Mouse (Mus musculus): ENCODE measurements at regions not wholly inside any gene's neighbourhood (a gene's known extent, or its start where the extent isn't known, plus 50 kb on each side); places are given as distances from the start of the nearest gene placed in this dataset.

DNA sequence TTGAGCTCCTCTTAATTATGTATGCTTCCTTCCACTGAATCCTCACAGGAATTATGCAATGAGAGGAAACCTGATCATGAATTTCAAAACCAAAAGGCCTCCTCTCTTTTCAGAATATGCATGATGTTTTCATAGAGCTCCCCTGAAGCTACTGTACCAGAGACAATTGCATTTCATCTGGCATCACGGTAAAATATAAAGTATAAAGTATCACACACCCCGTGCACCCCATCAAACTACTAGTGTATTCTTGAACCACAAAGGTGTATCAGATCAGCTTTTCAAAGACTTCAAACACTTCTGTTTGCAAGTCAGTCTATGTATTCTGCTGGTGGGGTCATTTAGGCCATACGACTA, 144.4 kb upstream of the Cxadr start:
- DNase-seq (ENCODE audit: low spot score): no peak

DNA sequence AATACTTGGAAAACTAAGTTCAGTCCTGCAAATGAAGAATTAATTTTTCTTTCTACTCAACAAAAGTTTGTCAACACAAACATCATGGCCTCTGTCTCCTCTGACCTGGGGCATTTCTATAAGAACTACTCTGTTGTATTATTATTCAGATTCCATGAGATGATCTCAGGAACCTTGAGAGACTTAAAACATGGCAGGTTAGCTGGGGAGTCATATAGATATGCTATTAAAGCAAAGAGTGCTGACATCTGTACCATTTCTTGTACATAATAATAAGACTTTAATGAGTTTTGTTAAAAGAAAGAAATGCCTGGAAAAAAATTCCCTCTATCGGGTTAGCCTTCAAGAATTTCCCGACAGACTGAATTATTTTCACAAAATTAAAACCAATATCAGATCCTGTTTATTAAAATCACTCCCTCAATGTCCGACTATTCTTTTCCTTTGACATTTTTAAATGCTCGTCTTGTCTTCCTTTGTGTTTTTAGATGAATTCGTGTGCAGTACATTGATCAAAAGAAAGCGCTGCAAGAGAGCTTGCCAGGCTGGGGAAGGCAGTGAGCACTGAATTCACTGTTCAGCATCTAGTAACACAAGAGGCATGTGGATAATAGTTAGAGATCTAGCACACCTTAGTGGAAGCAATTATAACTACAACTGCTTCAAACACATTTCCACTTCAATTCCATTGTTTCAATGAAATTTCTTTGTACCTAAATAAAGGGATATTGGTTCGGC, 145.0 kb upstream of the Cxadr start:
- DNase-seq (ENCODE audit: low spot score): no peak

DNA sequence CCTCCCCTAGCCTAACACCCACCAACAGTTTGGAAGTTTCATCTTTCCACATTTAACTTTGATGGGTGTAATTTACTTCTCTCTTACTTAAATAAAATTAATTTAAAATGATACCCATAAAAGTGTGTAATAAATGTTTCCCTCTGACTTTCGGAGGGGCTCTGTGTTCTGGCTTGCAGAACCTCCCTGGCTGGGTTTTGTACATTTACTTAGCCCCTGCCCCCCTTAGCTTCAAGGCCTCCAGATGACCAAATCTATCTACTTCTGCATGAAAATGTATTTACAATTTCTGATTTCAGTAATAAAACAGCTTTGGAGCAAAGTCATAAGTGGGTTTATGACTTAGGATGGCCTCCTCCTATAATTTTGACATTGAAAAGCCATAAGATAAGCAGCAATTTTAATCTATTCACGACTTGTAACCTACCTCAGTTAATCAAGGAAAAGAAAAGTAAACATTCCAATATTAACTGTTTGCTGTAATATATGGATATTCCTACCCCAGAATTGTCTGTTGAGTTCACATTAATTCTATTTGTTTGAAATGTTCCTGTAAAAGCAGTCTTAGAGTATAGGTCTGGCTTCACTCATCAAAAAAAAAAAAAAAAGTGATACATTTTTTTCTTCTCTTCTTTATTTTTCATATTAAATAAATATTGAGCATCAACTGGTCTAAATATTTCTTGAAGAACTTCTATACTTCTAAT, 147.2 kb upstream of the Cxadr start:
- DNase-seq (ENCODE audit: low spot score): no peak

DNA sequence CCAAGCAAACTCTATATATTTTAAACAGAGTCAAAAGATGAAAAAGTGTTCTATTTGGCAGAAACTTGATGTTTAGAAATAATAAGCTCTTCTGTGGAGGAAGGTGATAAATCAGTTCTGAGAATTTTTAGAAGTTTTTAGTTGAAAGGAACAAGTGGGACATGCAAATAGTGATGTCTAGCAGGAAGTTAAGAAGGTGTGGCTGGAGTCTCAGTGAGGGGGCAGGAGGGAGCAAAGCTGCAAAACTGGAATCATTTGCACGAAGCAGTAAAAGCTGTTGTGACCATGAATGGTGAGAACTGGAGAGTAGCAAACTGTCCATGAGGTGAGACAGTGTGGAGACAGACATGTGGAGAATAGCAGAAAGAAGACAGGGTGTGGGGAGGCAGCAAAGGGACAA, 157.1 kb upstream of the Cxadr start:
- DNase-seq (ENCODE audit: low spot score): no peak

DNA sequence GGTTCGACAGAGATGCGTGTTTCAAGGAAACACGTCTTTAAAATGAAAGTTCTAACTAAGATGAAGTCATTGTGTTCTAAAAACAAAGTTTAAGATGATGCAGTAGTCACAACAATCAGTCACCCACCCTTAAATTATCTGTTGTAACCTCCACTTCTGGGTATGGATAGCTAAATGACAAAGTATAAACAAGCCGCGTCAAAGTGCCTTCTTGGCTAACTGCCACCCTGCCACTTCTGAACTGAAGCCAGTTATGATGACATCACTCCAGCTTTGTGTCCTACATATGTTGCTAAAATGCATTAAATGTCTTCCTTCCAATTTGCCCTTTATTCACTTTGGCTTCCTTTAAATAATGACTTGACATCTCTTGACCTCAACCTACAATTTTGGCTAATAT, 165.8 kb upstream of the Cxadr start:
- DNase-seq (ENCODE audit: low spot score): no peak

DNA sequence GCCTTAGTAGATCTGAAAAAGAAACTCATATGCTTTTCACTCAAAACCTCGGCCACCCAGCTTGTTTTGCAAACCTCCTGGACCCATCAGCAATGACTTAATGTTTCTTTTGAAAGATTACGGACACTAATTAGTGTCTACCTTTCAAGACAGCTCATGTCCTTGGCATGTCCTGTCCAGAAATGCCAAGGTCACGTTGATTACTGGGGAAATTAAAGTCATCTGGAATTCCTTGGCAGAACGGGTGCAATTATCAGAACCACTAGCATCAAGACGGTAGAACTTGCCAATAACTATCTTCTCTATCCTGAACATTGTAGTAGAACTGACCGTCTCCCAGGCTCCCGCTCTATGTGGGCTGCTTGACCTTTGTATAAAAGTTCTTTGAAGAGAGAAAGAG, 166.8 kb upstream of the Cxadr start:
- DNase-seq (ENCODE audit: low spot score): no peak

DNA sequence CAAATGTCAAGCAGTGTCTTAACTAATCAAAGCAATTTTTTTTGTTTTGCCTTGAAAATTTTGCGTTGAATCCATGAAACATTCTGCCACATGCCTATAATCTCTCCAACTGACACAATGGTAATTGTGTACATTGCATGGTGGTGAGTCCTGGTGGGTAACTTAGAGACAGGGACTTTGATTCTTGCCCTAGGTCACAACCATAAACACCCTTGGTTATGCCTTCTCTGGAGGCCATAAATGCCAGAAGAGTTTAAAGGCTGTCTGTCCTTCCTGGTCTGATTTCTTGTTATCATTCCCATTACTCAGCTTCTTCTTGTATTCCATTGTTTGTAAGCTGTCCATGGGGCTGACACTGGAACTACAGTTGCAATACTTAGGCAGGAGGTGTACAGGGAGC, 179.6 kb upstream of the Cxadr start:
- DNase-seq (ENCODE audit: low spot score): no peak

DNA sequence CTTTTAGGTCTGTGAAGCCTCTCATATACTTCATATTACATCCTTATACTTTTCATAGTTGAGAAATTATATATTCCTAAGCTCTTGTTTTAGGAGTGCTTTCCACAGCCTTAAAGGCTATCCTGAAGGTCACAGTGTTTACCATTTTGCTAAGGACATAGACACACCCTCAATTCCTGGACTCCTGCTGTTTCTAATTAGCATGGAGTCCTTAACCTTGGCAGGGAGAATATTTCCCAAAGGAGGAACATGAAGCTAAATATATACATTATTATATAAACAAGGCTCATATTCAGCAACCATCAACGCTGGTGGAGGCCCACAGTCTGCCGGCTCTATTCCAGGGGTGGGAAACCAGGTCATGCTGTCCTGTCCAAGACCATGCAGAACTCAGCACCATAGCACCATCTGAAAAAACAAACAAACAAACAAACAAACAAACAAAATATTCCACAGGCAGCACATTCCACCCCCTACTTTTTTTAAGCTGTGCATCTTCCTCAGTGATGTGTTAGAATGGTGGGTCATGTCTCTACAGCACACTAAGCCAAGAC, 180.9 kb upstream of the Cxadr start:
- DNase-seq (ENCODE audit: low spot score): no peak

DNA sequence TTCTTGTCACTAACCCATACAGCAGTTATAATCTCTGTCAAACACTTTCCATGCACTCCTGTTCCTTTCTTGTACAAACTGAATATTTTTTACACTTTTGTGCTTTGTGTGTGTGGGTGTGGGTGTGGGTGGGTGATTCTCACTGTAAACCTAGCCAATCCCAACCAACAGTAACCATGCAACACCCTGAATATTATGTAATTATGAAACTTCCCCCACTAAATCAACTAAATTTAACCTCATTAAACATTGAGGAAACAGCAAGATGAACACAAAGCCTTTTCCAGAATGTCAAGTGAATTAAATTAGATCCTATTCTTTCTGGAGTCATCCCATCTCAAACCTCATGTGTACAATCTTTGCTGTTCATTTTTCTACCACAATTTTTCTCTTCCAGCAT, 197.0 kb upstream of the Cxadr start:
- no peak for DNase-seq (ENCODE audit: low spot score)

DNA sequence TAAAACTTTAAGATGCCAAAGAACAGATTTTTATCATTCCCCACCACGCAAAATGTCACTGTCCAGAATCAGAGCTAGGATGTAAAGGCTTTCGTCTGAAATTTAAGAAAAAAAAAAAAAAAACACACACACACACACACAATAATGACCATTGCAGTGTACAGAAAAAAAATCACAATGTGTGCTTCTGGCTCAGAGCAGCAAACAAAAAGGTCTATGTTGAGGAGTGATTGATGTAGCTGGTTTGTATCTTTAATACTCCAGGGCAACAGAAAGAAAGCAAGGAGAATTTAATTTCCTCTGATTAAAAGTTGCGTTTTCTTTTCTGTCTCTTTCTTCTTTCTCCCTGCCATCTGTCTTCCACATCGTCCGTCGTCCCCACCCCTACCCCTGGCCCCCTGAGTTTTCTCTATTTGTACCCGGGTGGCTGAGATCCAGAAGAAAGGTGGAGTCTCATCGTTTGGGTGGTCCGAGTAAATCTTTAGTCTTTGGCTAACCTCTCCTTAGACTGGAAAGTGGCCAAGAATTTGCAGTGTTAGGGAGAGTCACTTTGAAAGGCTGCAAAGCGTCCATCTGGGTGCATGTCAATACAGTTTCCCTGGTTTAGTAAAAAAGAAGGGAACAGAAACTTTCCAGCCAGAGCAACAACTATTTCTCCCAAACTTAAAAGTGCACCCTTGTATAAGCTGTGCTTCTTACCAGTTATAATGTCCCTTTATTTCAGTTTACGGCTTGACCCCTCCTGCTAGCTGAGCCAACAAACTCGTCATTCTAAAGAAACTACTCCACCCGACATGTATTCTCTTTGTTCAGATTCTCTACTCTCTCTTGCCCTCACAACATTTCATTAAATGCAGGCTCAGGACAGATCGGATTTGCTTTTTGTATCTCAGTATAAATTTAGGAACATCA, 199.6 kb upstream of the Cxadr start:
- no peak for DNase-seq (ENCODE audit: low spot score)

DNA sequence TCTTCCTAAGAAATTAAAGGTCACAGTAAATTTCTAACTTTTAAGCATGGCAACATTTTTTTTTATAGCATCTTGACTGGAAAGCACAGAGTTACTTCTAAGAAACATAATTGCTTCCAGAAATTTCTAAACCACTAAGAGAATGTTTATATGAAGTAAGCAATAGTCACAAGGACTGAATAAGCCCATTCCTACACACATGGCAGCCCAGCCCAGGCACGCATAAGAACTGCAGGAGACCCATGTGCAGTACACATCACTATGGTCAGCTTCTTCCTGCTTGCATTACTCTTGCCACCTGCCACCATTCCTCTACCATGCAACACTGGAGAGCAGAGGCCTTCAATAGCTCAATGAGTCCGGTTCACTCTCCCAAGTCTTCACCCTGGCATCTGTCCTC, 201.4 kb upstream of the Cxadr start:
- DNase-seq (ENCODE audit: low spot score): no peak

DNA sequence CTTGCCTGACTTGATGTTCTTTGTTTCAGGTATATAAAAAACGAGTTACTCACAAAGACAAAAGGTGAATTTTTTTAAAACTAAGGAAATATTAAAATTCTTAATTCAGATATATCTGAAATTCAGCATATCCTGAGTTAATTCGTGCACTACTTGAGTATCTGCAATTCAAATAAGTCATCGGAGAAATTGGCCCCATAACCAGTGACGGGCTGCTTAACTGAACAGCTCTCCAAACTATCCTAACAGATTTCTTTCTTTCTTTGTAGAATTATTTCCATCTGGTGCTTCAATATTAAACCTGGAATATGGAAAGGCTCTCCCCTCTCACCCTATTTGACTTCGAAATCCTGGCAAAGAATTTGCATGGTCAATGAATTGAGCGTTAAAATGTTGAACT, 202.2 kb upstream of the Cxadr start:
- DNase-seq (ENCODE audit: low spot score): no peak

DNA sequence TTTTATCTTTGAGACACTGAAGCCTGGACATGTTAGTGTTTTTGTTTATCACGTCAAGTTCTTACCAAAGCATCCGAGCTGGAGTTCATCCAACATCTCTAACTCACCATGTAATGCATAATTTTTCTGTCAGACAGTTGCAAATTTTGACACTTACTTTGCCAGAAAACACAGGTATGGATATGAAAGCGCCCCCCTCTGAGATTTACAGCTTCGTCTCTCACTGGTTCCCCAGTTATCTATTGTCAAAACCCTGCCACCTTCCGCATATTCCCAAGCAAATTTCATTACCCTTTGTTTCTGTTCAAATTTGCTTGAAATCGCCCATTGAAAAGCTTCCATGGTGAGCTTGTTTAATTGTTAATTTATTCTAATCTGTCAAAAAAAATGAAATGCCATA, 202.7 kb upstream of the Cxadr start:
- DNase-seq (ENCODE audit: low spot score): no peak

DNA sequence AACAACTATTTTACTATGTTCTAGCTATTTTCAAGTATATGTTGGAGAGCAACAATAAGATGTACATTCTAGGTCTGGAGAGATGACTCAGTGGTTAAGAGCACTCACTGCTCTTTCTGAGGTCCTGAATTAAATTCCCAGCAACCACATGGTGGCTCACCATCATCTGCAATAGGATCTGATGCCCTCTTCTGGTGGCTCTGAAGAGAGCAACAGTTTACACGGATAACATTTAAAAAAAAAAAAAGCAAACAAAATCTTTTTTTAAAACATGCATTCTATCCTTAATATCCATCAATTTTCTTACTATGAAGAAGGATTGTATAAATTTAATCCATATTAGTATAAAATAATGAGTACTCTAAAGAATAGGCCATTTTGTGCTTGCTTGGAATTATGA, 204.7 kb upstream of the Cxadr start:
- DNase-seq (ENCODE audit: low spot score): no peak

DNA sequence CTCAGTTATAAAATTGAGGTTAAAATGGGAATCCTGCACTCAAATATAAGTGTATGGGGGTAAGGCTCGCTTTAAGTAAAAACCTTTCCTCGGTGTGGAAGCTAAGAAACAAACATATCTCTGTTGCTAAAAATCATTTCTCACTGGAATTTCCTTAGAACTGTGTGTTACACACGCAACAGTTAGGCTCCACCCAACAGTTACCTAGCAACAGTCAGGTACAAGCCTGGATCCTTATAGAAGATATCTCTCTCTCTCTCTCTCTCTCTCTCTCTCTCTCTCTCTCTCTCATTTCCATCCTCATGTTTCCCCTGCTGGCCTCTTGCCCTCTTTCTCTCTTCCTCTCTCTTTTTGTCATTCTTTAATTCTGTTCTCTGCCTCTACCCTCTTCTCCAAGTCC, 211.1 kb upstream of the Cxadr start:
- DNase-seq (ENCODE audit: low spot score): no peak

DNA sequence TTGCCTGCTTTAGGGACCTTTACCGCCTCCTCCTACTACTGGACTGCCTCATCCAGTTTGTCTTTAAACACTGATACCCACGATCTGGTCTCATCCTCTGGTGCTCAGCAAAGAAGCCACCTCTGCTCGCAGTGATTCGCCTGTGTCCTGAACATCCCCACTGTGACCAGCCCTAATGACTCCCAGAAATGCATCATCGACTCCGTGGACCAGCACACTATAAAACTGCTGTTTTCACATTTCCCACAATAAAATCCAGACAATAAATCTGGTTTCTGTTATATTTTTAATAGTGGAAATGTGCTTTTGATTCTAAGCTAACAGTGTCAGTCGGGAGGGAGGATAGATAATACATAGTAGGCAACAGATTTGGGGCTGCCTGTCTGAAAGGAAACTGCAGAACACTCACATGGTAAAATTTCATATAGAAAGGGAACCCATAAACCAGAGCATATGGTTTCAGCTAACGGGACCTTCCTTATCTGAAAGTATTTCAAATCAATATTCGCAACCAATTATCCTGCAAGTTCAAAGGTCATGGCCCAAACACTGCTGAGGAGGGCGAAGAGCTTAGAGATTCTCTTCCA, 233.7 kb upstream of the Cxadr start:
- DNase-seq (ENCODE audit: low spot score): no peak

DNA sequence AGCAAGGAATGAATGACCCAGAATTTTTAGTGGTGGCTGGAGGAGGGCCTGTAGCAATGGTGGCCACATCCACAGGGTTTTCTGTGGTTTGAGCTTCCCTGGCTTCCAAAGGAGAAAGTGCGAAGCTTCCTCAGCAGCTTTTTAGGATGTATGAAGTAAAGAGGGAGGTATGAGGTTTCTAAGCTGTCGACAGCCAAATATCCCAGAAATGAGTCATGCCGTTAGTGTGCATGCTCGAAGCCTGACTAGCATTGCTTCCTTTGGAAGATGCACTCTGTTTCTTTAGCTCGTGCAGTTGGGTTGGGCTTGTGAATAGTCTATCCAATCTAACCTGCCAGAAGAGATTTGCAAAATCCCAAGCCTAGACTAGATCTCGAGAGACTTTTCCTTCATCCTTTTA, 240.8 kb upstream of the Cxadr start:
- no peak for DNase-seq (ENCODE audit: low spot score)

DNA sequence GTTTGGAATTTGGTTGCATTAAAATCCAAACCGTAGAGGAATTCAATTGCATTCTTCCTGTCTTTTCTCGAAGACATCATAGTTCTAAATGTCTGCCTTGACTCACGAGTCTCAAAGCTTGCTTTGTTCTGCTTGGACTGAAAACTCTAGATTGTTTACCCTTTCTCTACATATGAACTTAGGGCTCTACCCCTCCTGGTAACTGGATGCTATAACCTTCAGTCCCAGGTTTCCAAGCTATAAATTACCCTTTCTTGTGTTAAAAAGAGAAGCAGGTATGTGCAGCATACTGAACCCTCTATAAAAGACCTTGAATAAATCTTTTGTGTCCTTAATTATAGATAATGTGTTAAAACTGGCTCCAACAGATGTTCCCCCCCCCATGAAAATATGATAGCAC, 243.7 kb upstream of the Cxadr start:
- no peak for DNase-seq (ENCODE audit: low spot score)

DNA sequence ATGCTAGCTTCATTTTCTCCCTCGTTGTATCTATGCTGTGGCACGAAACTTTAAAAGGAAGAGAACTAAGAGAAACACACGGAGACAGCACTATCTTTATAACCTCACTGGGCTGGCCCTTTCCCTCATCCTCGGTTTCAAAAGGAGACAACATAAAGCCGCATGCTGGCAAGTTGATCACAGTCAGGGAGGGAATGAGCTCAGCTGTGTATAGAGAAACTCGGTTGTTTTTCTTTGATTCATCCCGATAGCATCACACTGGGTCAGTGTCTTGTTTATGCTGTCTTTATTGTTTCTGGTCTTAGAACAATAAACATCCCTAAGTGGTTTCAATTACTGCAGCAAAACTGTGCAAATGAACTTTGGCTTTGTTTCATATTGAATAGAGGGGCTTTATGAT, 249.2 kb upstream of the Cxadr start:
- no peak for DNase-seq (ENCODE audit: low spot score)

DNA sequence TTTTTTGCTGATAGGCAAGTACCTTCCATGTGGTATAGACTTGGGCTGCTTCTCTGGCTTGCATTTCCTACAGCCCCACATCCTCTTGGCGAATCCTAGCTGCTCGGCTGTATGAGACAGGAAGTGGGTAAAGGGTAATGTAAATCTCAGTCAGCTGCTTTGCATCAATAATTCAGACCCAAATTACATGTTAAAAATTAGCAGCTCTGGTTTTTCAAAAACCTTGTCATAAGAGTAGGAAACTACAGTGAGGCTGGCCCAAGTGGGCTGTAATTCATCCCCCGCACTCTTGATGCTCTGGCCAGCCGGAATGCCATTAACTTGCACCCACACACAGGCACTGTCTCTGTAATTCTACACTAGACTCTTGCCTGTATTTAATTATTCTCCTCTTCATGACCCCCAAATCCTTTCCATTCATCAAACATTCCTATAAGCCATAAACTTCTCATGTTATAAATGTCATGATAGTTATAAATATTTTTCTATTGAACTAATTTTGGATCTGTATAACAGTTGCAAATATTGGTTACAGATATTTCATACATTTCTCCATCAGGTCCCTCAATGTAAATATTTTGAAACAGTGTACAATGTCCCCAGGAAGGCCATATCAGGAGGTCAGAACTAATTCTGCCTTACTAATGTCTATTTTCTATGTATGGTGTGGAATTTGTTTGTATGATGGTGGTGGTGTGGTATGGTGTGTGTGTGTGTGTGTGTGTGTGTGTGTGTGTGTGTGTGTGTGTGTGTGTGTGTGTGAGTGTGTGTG, 261.0 kb upstream of the Cxadr start:
- no peak for DNase-seq (ENCODE audit: low spot score)

DNA sequence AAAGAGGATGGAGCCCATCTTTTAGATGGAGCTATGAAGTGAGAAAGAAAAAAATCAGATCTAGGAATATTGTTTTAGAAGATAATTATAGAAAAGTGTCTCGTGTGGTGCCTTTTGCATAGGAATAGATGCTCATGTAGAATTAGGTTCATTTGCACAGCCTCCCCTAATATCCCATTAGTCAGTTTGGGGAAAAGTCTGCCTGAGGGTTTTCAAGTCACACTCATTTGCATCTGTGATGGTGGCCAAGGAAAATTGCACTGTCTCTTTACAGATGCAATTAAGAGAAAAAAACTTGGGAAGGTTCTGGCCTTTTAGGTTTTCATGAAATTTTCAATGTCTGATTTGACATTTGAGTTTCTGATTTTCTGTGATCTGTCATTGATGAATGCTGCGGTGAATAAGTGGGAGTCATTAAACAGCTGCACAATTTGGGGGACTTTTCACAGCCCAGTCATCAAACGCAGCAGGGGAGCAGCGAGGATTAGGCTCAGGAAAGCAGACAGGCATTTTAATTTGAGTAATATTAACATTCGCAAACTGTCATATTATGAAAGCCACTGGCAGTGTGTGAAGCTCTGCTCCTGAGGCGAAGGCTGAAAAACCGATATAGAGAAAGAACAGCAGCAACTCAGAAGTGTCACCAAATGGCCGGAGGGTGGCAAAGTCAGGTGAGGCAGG, 281.5 kb upstream of the Cxadr start:
- DNase-seq (ENCODE audit: low spot score): no peak

Measured in spleen, adult 12 weeks (tissue).